Mouse (Mus musculus) monocyte, adult 5-6 weeks (primary cell): Measurements from ENCODE around the gene Pdgfb. TPM values are rescaled to one million over a fixed set of nuclear protein-coding genes. Genes with fewer than 3 reads are reported as not detected.

Source experiments
- ATAC-seq: fragments of 153-309, 156-312 bp; replicated peaks from 2 replicates; pipeline ENCODE4 v1.8.0; 2017; ENCODE audit warnings: mild to moderate bottlenecking; ENCODE audit not compliant: low TSS enrichment, insufficient number of reproducible peaks, severe bottlenecking, poor library complexity, low FRiP score
- total RNA-seq: library from RNA; stranded (forward); fragments of 200-1000, 200-491, 200-594 nt; gene quantifications from 3 replicates; pipeline ENCODE4 v1.2.3, GENCODE M21; 2017

Pdgfb gene
- total RNA-seq, 1 experiment from 2014 or later: 25.5 TPM

DNA sequence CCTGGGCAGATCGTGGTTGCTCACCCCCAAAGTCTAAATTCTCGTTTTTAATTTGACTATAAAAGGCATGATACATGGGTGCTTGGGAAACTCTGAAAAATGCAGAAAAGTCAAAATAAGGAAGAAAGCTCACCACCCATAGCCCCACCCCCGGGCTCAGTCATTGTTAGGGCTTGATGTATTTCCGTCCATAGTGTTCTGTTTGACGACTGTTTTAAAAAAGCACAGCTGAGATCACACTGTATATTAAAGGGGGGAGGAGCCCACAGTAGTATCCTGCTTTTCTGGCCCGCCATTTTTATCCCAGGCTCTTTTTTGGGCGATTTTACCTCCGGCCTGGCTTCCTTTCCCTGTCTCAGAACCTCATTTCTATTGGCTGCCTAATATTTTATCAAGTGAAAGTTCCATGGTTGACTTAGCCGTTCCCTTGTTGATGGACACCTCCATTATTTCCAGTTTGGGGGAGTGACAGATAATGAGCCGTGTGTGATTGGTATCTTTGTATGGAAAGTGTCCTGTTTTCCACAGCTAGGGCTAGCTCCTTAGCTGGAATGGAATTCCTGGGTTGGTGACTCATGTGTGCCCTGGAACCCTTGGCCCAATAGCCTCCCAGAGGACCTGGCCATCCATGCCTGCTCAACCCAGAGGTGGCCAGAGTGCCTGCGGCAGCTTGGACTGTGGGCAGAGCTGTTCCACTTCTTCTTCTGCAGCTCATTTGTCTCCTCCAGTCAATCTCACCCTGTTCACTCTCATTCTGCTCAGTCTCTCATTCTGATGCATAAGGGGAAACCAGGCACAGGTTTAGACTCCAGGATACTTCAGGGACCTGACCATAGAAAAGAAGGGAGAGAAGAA lies 22.7 kb upstream of the Pdgfb start:
- ATAC-seq: peak; percentile 40; the same call in 1 of the 2 replicates

GRCm38 (mm10) chr15:80035341-80035885 lies 20.6 kb upstream of the Pdgfb start:
- ATAC-seq: no peak

DNA sequence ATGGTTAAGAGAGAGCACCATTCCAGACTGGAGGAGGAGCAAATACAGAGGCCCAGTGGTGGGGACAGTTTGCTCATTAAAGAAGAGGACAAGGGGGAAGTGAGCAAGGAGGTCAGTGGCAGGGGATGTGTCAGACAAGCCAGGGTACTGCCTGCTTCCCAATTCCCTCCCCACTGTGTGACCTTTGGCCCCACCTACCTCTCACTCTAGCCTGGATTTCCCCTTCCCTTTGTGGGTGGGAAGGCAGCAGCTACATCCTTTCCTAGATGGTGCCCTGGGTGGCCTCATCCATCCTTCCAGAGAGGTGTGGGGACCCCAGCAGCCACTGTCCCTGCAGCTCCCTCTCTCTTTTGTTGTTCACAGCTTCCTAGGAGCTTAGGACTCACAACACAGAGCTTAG lies 20.1 kb upstream of the Pdgfb start:
- ATAC-seq: peak; percentile 72

GRCm38 (mm10) chr15:80034366-80034765 lies 19.6 kb upstream of the Pdgfb start:
- peak; percentile 27; the same call in 1 of the 2 replicates for ATAC-seq

GRCm38 (mm10) chr15:80031133-80031532 lies 16.4 kb upstream of the Pdgfb start:
- ATAC-seq: no peak

DNA sequence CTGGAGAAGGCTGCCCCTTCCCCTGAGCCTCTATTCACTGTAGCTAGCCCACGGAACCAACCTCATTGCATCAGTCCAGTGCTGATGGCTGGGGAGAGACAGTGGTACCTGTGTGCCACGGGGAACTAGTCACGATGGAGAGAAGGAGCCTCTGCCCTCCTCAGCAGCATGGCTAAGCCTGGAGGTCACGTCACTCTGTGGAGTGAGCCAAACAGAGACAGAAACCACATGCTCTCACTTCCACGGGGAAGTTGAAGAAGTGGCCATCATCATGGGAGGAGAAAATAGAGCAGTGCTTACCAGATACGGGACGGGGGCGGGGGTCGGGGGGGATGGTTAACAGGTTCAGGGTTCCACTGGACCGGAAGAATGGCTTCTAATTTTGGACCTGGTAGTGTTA lies 15.6 kb upstream of the Pdgfb start:
- peak; percentile 75 for ATAC-seq

- ATAC-seq: no peak
Observed at GRCm38 (mm10) chr15:80028862-80029261, 14.1 kb upstream of the Pdgfb start.

GRCm38 (mm10) chr15:80026689-80027353 lies 12.0 kb upstream of the Pdgfb start:
- ATAC-seq: no peak

GRCm38 (mm10) chr15:80026061-80026460 lies 11.3 kb upstream of the Pdgfb start:
- peak; percentile 37; the same call in 1 of the 2 replicates for ATAC-seq

GRCm38 (mm10) chr15:80025615-80026014 lies 10.8 kb upstream of the Pdgfb start:
- ATAC-seq: peak; percentile 30; the same call in 1 of the 2 replicates

DNA sequence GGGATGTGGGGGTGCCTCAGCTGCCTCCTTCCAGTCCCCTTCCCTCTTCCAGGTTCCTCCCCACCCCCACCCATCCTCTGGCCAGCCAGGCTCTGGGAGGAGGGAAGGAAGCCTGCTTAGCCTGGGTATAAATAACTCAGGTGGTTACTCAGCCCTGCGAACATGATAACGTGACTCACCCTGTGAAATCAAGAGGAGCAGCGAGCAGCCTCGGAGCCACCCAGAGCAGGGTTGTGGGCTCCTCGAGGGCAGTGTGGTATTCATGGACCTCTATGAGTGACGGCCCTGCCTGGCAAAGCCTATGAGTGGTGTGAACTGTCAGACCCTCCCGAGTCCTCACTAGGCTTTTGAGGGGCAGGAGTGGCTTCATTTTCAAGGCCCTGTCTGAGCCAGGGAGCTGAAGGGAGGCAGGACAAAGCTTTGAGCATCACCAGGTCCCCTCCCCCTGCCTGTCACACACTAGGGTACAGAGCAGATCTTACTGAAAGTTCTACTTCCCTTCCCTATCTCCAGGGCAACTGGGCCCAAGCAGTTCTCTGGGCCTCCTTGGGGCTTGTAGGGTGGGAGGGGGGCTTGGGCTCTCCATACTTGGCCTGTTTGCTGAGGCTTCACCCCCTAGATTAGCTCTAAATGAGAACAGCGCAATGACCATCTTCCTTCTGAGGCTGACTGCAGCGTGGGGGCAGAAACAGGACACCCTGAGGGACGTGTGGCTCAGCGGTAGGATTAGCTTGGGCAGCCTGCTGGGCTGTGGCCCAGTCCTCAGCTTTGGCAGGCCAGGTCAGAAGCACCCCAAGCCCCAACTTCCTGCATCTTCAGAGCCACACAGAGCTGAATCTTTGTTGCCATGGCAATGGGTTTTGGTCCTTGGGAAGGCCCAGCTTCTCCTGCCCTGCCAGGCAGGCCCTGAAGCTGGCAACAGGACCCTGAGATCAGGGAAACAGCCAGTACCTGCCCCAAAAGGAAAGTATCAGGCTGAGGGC lies 9.8 kb upstream of the Pdgfb start:
- no peak for ATAC-seq

GRCm38 (mm10) chr15:80020516-80020915 lies 5.7 kb upstream of the Pdgfb start:
- no peak for ATAC-seq

DNA sequence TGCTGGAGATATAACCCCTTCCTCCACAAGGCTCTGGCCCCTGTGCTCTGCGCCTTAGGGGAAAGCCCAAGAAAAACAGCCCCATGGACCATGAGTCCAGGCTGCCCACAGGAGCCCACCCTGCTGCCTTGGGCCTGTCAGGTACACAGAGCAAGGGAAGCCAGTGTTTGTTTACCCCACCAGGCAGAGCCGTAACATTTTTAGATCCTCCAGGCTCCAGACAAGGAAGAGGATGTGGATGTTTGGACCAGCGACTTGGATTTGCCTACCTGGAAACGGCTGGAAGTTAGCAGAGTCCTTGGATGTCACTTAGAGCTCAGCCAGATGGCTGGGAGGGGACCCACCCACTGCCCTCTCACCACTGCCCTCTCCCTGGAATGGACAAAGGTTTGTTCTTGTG lies 4.8 kb upstream of the Pdgfb start:
- ATAC-seq: no peak

GRCm38 (mm10) chr15:80019220-80019619 lies 4.4 kb upstream of the Pdgfb start:
- ATAC-seq: no peak

- no peak for ATAC-seq
Observed at GRCm38 (mm10) chr15:80016563-80017301, 2.0 kb upstream of the Pdgfb start.

DNA sequence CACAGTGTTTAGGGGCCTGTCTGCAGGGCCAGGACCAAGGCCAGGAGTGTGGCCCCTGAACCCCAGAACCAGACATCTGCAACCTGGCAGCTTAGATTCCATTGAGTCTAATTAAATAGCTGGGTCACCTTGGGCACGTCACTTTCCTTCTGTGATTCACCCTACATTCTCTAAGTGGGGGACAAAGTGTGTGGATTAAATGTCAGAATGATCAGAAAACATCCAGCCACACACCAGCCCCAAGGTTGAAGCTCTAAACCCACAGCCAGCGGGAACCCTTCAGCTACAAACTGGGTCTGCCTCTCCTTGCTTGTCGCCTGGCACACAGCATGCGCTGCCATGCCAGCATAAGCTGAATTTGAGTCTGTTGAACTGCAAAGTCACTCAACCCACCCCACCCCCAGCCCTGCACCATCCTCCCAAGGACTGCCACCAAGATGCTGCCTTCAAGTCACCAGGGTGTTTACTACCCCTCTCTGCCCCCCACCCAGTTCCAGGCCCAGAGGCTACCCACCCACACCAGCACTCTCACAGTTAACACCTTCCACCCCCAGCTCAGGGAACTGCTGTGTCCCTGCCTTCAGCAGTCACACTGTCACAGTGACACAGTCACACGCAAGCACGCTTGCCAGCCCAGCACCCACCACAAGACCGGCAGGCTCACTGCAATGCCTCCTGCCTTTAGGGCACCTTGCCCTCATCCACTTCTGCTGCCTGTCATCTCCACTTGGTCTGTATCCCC lies 605 bp upstream of the Pdgfb start:
- no peak for ATAC-seq

DNA sequence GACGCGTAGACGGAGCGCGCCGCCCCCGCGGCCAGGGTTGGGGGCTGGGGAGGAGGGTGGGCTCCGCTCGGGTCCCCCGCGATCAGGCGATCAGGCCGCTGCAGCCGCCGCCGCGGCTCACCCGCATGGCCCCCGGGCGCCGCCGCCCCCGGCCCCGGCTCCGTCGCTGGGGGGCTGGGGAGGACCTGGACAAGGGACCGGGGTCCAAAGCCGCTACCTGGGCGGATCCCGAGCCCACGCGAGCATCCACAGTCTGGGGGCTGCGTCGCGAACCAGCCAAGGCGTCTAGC lies 801 bp downstream of the Pdgfb start:
- no peak for ATAC-seq
